In the genomic region with DNA sequence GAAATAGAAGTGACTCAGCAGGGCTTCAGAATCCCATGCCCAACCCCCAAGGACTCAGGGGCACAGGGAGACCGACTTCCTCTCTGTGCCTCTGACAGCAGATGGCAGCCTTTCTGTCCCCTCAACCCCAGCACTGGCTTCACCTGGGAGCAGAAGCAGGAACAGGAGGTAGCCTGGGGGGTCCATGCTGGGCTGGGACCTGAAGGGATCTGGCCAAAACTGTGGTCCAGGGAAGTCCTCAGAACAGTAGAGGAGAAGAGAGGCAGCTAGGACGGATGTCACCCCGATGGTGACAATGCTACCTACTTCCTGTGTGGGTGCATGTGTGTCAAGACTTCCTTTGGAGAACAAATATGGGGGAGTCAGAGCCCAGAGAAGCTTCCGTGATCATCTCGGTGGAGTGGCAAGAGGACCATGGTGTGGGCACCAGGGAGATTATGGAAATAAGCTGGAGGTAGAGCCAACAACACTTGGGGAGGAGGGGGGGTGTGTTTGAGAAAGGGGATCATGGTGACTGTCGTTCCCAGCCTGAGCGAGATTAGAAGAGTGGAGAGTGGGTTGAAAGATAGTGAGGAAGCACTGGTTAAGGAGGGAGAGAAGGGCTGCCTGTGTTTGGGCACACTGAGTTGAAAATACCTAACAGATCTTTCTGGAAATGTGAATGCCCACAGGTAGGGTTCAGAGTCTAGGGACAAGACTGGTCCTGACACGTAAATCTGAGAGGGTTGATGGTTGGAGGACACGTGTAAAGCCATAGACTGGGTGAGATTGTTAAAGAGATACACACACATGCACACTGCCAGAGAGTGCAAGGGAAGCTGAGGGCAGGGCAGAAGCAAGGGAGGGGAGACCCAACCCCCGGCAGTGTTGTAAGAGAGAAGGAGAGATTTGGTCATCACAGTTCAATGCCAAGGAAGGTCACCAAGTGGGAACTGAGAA, we compare ENCODE assay signal across 10 mouse cellular contexts. TPM values are rescaled to one million over a fixed set of nuclear protein-coding genes. Genes with fewer than 3 reads are reported as not detected.
DNase-seq lines count a peak whose midpoint lies in the region; ATAC-seq lines count a peak whose summit lies in the region.
"Had no signal": no experiment of that assay in that cellular context is flagged by ENCODE, and none has a peak within 500 bp of the region (broad histone marks: within the 10 kb centered on the region; RNA-seq: fewer than 3 reads in every experiment).

A gene (minus strand): TSS at position 294 of the 939 bp plus-strand sequence.

- no peak within 1 kb of the TSS for H3K9ac ChIP-seq in forebrain, embryonic 14.5 days (ENCODE audit: low read length)
- H3K9ac ChIP-seq: hindbrain, embryonic 14.5 days had no signal

- no peaks in the 10 kb centered on the region for H3K27me3 ChIP-seq in forebrain, embryonic 14.5 days (replicated peaks; ENCODE audit: control insufficient read depth, insufficient read depth, low read length)

- DNase-seq in A20 (ENCODE audit: low read depth, low spot score) = peak; percentile 90
- DNase-seq in CD4-positive, CD25-positive, alpha-beta regulatory T cell, adult 2 months (ENCODE audit: low read depth, low spot score) = peak; percentile 77
- no peak for DNase-seq in layer of hippocampus, adult 11-12 months (ENCODE audit: low spot score)
- no peak for DNase-seq in kidney, postnatal 14 days
- DNase-seq in forebrain, embryonic 14.5 days (ENCODE audit: low spot score) = no peak
- no peak for DNase-seq in gastrocnemius, postnatal 10 days

- 0 out of 2 replicates have a peak, but pooled peaks cover 7% of the 10 kb centered on the region for H3K4me1 ChIP-seq in forebrain, embryonic 14.5 days (ENCODE audit: control insufficient read depth, insufficient read depth, low read length)

- WGBS in forebrain, embryonic 14.5 days = 72% methylated on average over 10 of the region's 10 CpGs

- H3K4me3 ChIP-seq in forebrain, embryonic 14.5 days (ENCODE audit: low read depth, low read length) = no peak within 1 kb of the TSS

- no peaks in the 10 kb centered on the region for H3K36me3 ChIP-seq in forebrain, embryonic 14.5 days (ENCODE audit: control insufficient read depth, insufficient read depth, low read length)

- peak; percentile 41 for ATAC-seq in inflammation-experienced regulatory T-cells, adult 6 months
- ATAC-seq in monocyte, adult 5-6 weeks (replicated peaks; ENCODE audit: insufficient number of reproducible peaks, low FRiP score, low TSS enrichment, poor library complexity, severe bottlenecking) = peak; percentile 53
- ATAC-seq in forebrain, embryonic 14.5 days = no peak

- H3K27ac ChIP-seq in forebrain, embryonic 14.5 days (ENCODE audit: low read depth, low read length) = no peak within 1 kb of the TSS
- H3K27ac ChIP-seq: hindbrain, embryonic 14.5 days had no signal

- H3K9me3 ChIP-seq in forebrain, embryonic 14.5 days (replicated peaks; ENCODE audit: control insufficient read depth, low read length) = no peaks in the 10 kb centered on the region

- H3K4me2 ChIP-seq in forebrain, embryonic 14.5 days (ENCODE audit: low read length) = no peak within 1 kb of the TSS

RNA-seq across cellular contexts. Expression of the gene that starts here (rescaled TPM):
- 100 to 1,000 TPM; 484 to 574 (median 552) TPM for polyA plus RNA-seq in inflammation-experienced regulatory T-cells, adult 6 months (2017; shearing (Covaris generic))
- total RNA-seq in monocyte, adult 5-6 weeks (2017) = 44.2 to 97.2 TPM (median 67.5 TPM) in 3 replicates
- polyA plus RNA-seq in forebrain, embryonic 14.5 days (2014; fragmentation: Nextera tagmentation; extraction: Ambion mirVana) = 0.61 TPM in 1 of 2 replicates, not detected in the other
- total RNA-seq in gastrocnemius, postnatal 10 days (2021) = under 1 TPM; 0.66 to 0.72 TPM
- polyA plus RNA-seq: erythroblast, embryonic 14.5 days had no signal

Comparison
In these comparisons a context has a peak if more than half of its experiments do, and no peak if none do; other contexts are left out.
1. RNA of the gene that starts here (total RNA-seq): 44.2 to 97.2 TPM in monocyte, adult 5-6 weeks; 0.66 to 0.72 TPM in gastrocnemius, postnatal 10 days; every median in the first group is over 10 times any median in the second.
2. RNA of the gene that starts here (polyA plus RNA-seq): 484 to 574 TPM in inflammation-experienced regulatory T-cells, adult 6 months; 0.61 TPM in forebrain, embryonic 14.5 days; every median in the first group is over 100 times any median in the second.
3. DNase-seq: peak in A20 (single experiment) and CD4-positive, CD25-positive, alpha-beta regulatory T cell, adult 2 months (single experiment); none in layer of hippocampus, adult 11-12 months (single experiment), kidney, postnatal 14 days (single experiment), forebrain, embryonic 14.5 days (single experiment) and gastrocnemius, postnatal 10 days (single experiment).